Mouse (Mus musculus) left cerebral cortex, adult 2 months (tissue): ENCODE data around the gene Cluap1. TPM values are rescaled to one million over a fixed set of nuclear protein-coding genes. Genes with fewer than 3 reads are reported as not detected.
"Not testable (repeated sequence)": the region's sequence is repeated elsewhere in the genome, so short reads cannot be mapped to it uniquely, and the experiment has no call there.

Source experiments
- DNase-seq, 2 experiments: peaks; one replicate each; pipeline ENCODE4 v3.0.0; 2021 to 2022; ENCODE audit warnings: low spot score in 2 of 2, mixed read lengths in 1 of 2; ENCODE audit errors: extremely low spot score in 1 of 2
- H3K27ac ChIP-seq: fragments of 200-600 bp; 2 replicates; pipeline ENCODE4 v1.8.1; 2022
- H3K4me3 ChIP-seq: fragments of 200-600 bp; 2 replicates; pipeline ENCODE4 v1.8.1; 2022
- CTCF ChIP-seq: fragments of 200-600 bp; IDR thresholded peaks from 2 replicates; pipeline ENCODE4 v1.8.1; 2022; ENCODE audit warnings: antibody characterized with exemption, mild to moderate bottlenecking, moderate library complexity
- intact Hi-C: fragments of 180-260 bp; cut with DNase I; formaldehyde crosslinking; loops from one replicate; pipeline ENCODE4 v1.15.1; 2025
- microRNA-seq, 2 experiments: library from miRNA; unstranded; fragments of <30 nt; microRNA quantifications; one replicate each; pipeline ENCODE4 v1.2.0; 2021
- total RNA-seq, 2 experiments: library from RNA; stranded (reverse); gene quantifications; 2 replicates each; pipeline ENCODE4 v1.2.3; 2021

Cluap1 gene
- total RNA-seq, 2 experiments from 2014 or later, result 28.1 to 31.6 TPM

- intact Hi-C loops, result no loop called here
- no peak for DNase-seq
- no peak for TF ChIP-seq CTCF
- Histone ChIP-seq H3K27ac (no peak overlapping the region), H3K4me3 (no peak overlapping the region)
Measured at GRCm38 (mm10) chr16:3951141-3951540, 42.5 kb downstream of the Cluap1 start.

- Histone ChIP-seq H3K27ac (no peak overlapping the region), H3K4me3 (no peak overlapping the region)
- DNase-seq, result no peak
- intact Hi-C loops, result no loop called here
- no peak for TF ChIP-seq CTCF
Measured at GRCm38 (mm10) chr16:3956369-3956768, 47.8 kb downstream of the Cluap1 start.

GRCm38 (mm10) chr16:3959261-3959660 is 50.7 kb downstream of the Cluap1 start:
- Histone ChIP-seq H3K27ac (no peak overlapping the region), H3K4me3 (no peak overlapping the region)
- intact Hi-C loops, result no loop called here
- no peak for DNase-seq
- TF ChIP-seq CTCF, result no peak

GRCm38 (mm10) chr16:3964990-3965389 is 56.4 kb downstream of the Cluap1 start:
- Histone ChIP-seq H3K27ac (no peak overlapping the region), H3K4me3 (no peak overlapping the region)
- no peak for TF ChIP-seq CTCF
- intact Hi-C loops, result no loop called here
- DNase-seq, result no peak

GRCm38 (mm10) chr16:3965534-3965933 is 56.9 kb downstream of the Cluap1 start:
- intact Hi-C loops, result no loop called here
- no peak for DNase-seq
- H3K4me3 ChIP-seq, result no peak overlapping the region
- H3K27ac ChIP-seq, result no peak overlapping the region
- TF ChIP-seq CTCF, result no peak

GRCm38 (mm10) chr16:3974456-3974855 is 65.9 kb downstream of the Cluap1 start:
- intact Hi-C loops, DNase-seq, H3K27ac ChIP-seq, H3K4me3 ChIP-seq: not testable (repeated sequence)

- Histone ChIP-seq H3K27ac (no peak overlapping the region), H3K4me3 (no peak overlapping the region)
- intact Hi-C loops, result no loop called here
- TF ChIP-seq CTCF, result no peak
- no peak for DNase-seq
Measured at GRCm38 (mm10) chr16:3975658-3976057, 67.1 kb downstream of the Cluap1 start.

- H3K27ac ChIP-seq, result no peak within 1 kb of the TSS
- intact Hi-C loops, result no loop called here
- no peak for DNase-seq
- no peak within 1 kb of the TSS for H3K4me3 ChIP-seq
- TF ChIP-seq CTCF, result no peak
Measured at GRCm38 (mm10) chr16:3976251-3976671, 67.7 kb downstream of the Cluap1 start, which contains the start of gene Nlrc3. Gene Nlrc3 (minus strand): TSS chr16:3976632.

GRCm38 (mm10) chr16:3976712-3977111 is 68.1 kb downstream of the Cluap1 start:
- no peak for TF ChIP-seq CTCF
- Histone ChIP-seq H3K27ac (no peak overlapping the region), H3K4me3 (no peak overlapping the region)
- intact Hi-C loops, result no loop called here
- no peak for DNase-seq

GRCm38 (mm10) chr16:3982173-3982572 is 73.6 kb downstream of the Cluap1 start:
- DNase-seq, result no peak
- no peak overlapping the region for H3K4me3 ChIP-seq
- H3K27ac ChIP-seq, result no peak overlapping the region
- intact Hi-C loops, result no loop called here
- no peak for TF ChIP-seq CTCF

GRCm38 (mm10) chr16:3983146-3983700 is 74.6 kb downstream of the Cluap1 start:
- no peak for TF ChIP-seq CTCF
- no peak for DNase-seq
- intact Hi-C loops, result no loop called here
- H3K27ac ChIP-seq, result no peak overlapping the region
- H3K4me3 ChIP-seq, result no peak overlapping the region

GRCm38 (mm10) chr16:3988410-3988809 is 79.8 kb downstream of the Cluap1 start:
- no peak for DNase-seq
- TF ChIP-seq CTCF, result no peak
- H3K4me3 ChIP-seq, result no peak overlapping the region
- no peak overlapping the region for H3K27ac ChIP-seq
- intact Hi-C loops, result no loop called here

Small RNA genes within 50 kb of the gene (microRNA-seq; reads per million reads assigned to microRNA genes)
- gene Gm23493, result 0 reads per million in 2 experiments

Other genes starting within 250 kb of the Cluap1 start
- gene Mefv, start 190.7 kb upstream of the Cluap1 start, total RNA-seq, result not detected
- gene Zfp263, start 164.7 kb upstream of the Cluap1 start, total RNA-seq, result 10 to 100 TPM; 18.5 to 18.7 TPM
- gene Olfr15, start 77.9 kb upstream of the Cluap1 start, total RNA-seq, result not detected
- gene Zfp174, start 61.5 kb upstream of the Cluap1 start, total RNA-seq, result 1 to 10 TPM; 4.0 to 5.0 TPM
- 100 to 1,000 TPM; 107 to 119 TPM for gene Naa60, start 36.4 kb upstream of the Cluap1 start, total RNA-seq
- gene Zfp597, start 24.2 kb upstream of the Cluap1 start, total RNA-seq, result 10 to 100 TPM; 26.4 to 28.9 TPM
- gene Gm20695, start 24.2 kb upstream of the Cluap1 start, total RNA-seq, result 1 to 10 TPM in 1 of 2 experiments, not detected in 1; 1.2 TPM
- gene 1700037C18Rik, start 112 bp upstream of the Cluap1 start, total RNA-seq, result 1 to 10 TPM; 5.4 to 8.2 TPM
- gene Nlrc3, start 67.8 kb downstream of the Cluap1 start, total RNA-seq, result 1 to 10 TPM; 2.5 to 2.8 TPM
- gene Slx4, start 95.0 kb downstream of the Cluap1 start, total RNA-seq, result 10 to 100 TPM; 50.4 to 54.7 TPM
- not detected for gene Dnase1, start 128.1 kb downstream of the Cluap1 start, total RNA-seq
- gene Trap1, start 169.0 kb downstream of the Cluap1 start, total RNA-seq, result 10 to 100 TPM; 70.7 to 74.7 TPM